Mouse (Mus musculus): ENCODE results near the gene Trp53bp1.

DNA sequence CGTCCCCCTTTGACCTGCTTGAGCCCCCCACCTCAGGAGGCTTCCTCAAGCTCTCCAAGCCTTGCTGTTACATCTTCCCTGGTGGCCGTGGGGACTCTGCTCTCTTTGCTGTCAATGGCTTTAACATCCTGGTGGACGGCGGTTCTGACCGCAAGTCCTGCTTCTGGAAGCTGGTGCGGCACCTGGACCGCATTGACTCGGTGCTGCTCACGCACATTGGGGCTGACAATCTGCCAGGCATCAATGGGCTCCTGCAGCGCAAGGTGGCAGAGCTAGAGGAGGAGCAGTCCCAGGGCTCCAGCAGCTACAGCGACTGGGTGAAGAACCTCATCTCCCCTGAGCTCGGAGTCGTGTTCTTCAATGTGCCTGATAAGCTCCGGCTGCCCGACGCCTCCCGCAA lies 28.3 kb upstream of the Trp53bp1 start:
- TF ChIP-seq GATA1 (IDR thresholded peaks at IDR 0.05; ENCODE audit: borderline replicate concordance, low read length) = no peak
- no peak for TF ChIP-seq FLI1 (IDR thresholded peaks at IDR 0.05; ENCODE audit: low read length)

Data from megakaryocyte, embryonic 14.5 days (primary cell).